Mouse (Mus musculus): ENCODE data around the gene Syn3. TPM values are rescaled to one million over a fixed set of nuclear protein-coding genes. Genes with fewer than 3 reads are reported as not detected.

Gene Syn3
- polyA plus RNA-seq, 1 experiment = 25.2 TPM

DNA sequence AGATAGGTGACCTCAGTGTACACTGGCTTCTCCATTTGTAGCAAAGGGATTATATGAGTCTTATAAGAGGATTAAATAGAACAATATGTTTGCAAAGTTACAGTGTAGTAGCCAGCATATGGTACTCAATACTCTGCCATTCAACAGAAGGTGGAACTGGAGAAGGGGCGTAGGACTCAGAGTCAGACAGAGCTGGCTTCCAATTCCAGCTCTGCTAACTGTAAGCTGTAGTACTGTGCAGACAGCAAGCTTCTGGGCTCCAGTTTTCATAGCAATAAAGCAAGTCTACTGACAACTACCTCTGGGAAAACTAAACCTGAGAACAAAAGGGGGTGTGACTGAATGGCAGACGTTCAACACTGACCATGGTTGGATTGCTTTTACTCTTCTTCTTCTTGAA, 237.0 kb downstream of the Syn3 start:
- no peak for TF ChIP-seq POLR2A (IDR thresholded peaks at IDR 0.05; ENCODE audit: borderline replicate concordance, extremely low read depth, insufficient read depth, insufficient read length, poor library complexity, severe bottlenecking)
- TF ChIP-seq CTCF (IDR thresholded peaks at IDR 0.05; ENCODE audit: borderline replicate concordance, extremely low read depth, insufficient read depth, insufficient read length) = no peak
- DNase-seq (ENCODE audit: low read depth) = no peak

DNA sequence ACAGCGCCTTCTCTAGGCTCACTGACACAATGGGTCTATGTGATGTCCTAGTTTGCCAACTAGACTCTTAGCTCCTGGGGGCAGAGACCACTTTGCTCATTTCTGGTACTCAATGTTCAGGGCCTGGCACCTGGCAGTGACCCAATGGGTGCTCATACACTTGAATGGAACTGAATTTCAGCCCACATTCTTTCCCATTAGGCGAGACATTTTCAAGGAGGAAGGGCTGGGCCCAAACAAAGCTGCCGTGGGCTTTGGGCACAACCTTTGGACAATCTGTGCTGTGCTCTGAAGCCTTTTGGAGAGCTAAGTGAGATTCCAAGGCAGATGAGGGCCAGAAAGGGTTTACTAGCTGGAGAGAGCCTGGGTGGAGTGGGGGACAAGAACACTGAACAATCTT, 239.7 kb downstream of the Syn3 start:
- TF ChIP-seq POLR2A (IDR thresholded peaks at IDR 0.05; ENCODE audit: borderline replicate concordance, extremely low read depth, insufficient read depth, insufficient read length, poor library complexity, severe bottlenecking) (no peak), CTCF (IDR thresholded peaks at IDR 0.05; ENCODE audit: borderline replicate concordance, extremely low read depth, insufficient read depth, insufficient read length) (no peak)
- peak; percentile 7 for DNase-seq (ENCODE audit: low read depth)

DNA sequence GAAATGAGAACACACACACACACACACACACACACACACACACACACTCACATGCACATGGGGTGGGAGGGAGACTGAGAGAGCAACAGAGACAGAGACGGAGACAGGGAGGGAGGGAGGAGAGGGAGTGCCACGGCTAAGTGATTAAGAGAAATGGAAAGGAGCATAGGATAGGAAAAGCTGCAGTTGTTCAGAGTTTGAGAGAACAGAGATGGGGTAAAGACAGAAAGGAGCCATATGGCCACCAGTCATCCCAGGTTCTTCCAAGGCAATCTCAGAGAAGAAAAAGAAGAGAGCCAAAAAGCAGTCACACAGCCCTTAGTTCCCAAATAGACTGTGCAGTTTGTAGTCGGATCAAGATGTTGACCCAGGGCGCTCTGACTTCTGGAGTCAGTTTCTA, 240.7 kb downstream of the Syn3 start:
- no peak for DNase-seq (ENCODE audit: low read depth)
- TF ChIP-seq CTCF (IDR thresholded peaks at IDR 0.05; ENCODE audit: borderline replicate concordance, extremely low read depth, insufficient read depth, insufficient read length) (no peak), POLR2A (IDR thresholded peaks at IDR 0.05; ENCODE audit: borderline replicate concordance, extremely low read depth, insufficient read depth, insufficient read length, poor library complexity, severe bottlenecking) (no peak)

DNA sequence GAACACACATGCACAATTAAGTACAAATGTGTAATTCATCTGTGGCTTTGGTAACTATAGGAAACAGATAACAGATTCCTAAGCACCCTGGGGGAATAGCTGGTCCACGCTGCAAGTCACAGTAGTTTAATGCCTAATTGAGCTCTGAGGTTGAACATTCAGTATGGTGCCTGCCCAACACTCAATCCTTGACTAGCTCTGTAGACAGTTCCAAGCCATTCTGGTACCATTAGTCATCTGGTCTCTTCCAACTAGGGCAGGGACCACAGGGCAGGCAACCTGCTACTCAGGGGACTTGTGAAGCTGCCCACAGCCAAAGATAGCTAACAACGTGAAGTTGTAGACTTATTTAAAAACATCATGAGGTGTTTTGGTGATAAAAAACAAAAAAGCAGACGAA, 241.7 kb downstream of the Syn3 start:
- TF ChIP-seq CTCF (IDR thresholded peaks at IDR 0.05; ENCODE audit: borderline replicate concordance, extremely low read depth, insufficient read depth, insufficient read length) = no peak
- TF ChIP-seq POLR2A (IDR thresholded peaks at IDR 0.05; ENCODE audit: borderline replicate concordance, extremely low read depth, insufficient read depth, insufficient read length, poor library complexity, severe bottlenecking) = no peak
- no peak for DNase-seq (ENCODE audit: low read depth)

DNA sequence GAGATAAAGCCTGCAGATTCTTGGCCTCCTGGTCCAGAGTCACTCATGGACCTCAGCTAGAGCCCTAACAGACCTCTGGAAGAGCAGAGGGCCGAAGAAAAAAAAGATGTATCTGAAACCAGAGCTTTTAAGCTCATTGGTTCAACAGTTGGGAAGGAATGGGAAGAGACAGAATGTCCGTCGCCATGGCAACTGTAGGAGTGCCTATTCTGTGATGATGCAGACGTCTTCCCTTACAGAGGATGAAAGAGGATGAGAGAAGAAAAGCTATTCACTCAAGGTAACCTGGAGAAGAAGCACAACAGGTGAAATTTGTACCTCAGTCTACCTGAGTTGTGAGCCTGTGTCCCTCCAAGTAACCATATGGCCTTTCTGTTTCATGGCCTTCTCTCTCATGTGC, 242.5 kb downstream of the Syn3 start:
- peak; percentile 82 for DNase-seq (ENCODE audit: low read depth)
- TF ChIP-seq CTCF (IDR thresholded peaks at IDR 0.05; ENCODE audit: borderline replicate concordance, extremely low read depth, insufficient read depth, insufficient read length) = no peak
- no peak for TF ChIP-seq POLR2A (IDR thresholded peaks at IDR 0.05; ENCODE audit: borderline replicate concordance, extremely low read depth, insufficient read depth, insufficient read length, poor library complexity, severe bottlenecking)

DNA sequence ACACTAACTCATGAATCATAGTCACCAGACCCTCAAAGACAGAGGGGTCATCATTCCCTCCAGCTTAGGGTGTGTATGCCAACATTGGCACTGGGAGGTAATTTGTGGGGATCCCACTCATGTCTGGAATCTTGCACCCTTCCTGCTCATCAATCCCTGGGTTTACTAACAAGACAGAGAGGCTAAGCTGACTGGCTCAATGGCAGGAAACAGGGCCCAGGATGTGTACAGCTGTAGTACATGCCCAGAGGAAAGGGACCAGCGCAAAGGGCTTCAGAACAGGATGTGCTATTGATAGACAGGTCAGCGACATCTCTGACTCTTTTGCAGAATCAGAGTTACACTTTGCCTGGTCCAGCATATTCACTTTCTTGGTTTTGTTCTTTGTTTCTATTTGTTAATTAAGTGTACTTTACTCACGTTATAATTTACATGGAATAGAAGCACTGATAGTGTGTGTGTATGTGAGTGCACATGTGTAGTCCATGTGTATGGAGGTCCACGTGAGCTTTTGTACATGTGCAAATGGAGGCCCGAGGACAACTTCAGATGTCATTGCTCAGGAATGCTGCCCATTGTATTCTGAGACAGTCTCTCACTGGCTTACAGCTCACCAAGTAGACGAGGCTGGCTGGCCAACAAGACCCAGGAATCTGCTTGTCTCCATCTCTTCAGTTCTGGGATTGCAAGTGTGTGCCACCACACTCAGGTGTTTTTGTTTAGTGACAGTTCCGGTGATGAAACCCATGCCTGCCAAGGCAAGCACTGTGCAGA, 248.4 kb downstream of the Syn3 start:
- TF ChIP-seq CTCF (IDR thresholded peaks at IDR 0.05; ENCODE audit: borderline replicate concordance, extremely low read depth, insufficient read depth, insufficient read length) = no peak
- TF ChIP-seq POLR2A (IDR thresholded peaks at IDR 0.05; ENCODE audit: borderline replicate concordance, extremely low read depth, insufficient read depth, insufficient read length, poor library complexity, severe bottlenecking) = no peak
- DNase-seq (ENCODE audit: low read depth) = peak; percentile 7

DNA sequence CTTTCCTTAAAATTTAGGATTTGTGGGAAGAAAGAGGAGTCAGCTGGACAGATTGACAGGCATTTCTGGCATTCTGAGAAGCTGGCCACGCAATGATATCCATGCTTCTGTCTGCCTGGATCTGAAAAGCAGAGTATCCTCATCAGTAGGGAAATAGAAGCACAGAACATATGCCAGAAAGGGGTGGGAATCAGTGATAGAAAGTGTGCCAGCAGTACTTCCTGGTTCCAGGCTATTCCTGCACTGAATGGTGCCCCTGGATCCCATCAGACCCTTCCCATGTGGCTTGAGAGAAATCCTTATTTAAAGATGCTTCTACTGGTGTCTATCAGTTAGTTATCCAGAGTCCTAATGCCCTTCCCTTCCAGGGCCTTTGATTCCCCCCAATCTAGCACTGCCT, 249.4 kb downstream of the Syn3 start:
- TF ChIP-seq CTCF (IDR thresholded peaks at IDR 0.05; ENCODE audit: borderline replicate concordance, extremely low read depth, insufficient read depth, insufficient read length) (no peak), POLR2A (IDR thresholded peaks at IDR 0.05; ENCODE audit: borderline replicate concordance, extremely low read depth, insufficient read depth, insufficient read length, poor library complexity, severe bottlenecking) (no peak)
- no peak for DNase-seq (ENCODE audit: low read depth)

DNA sequence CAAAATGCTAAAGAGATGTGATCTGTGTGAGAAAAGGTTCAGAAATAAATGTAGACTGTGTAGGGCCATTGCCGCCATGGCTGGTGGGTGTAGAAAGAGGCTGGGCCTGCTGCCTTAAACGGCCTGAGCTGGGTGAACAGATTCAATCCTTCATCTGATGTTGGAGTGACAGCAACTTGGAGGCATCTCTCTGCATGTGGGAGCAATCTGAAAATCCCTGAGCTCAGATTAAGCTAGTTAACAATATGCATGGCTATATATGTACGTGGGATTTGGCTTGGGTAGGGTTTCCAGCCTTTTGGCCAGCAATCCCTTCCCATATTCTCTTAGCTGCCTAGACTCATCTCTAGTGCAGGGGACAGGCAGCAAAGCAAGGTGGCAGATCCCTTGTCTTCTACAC, 249.9 kb downstream of the Syn3 start:
- DNase-seq (ENCODE audit: low read depth) = no peak
- TF ChIP-seq CTCF (IDR thresholded peaks at IDR 0.05; ENCODE audit: borderline replicate concordance, extremely low read depth, insufficient read depth, insufficient read length) (no peak), POLR2A (IDR thresholded peaks at IDR 0.05; ENCODE audit: borderline replicate concordance, extremely low read depth, insufficient read depth, insufficient read length, poor library complexity, severe bottlenecking) (no peak)

DNA sequence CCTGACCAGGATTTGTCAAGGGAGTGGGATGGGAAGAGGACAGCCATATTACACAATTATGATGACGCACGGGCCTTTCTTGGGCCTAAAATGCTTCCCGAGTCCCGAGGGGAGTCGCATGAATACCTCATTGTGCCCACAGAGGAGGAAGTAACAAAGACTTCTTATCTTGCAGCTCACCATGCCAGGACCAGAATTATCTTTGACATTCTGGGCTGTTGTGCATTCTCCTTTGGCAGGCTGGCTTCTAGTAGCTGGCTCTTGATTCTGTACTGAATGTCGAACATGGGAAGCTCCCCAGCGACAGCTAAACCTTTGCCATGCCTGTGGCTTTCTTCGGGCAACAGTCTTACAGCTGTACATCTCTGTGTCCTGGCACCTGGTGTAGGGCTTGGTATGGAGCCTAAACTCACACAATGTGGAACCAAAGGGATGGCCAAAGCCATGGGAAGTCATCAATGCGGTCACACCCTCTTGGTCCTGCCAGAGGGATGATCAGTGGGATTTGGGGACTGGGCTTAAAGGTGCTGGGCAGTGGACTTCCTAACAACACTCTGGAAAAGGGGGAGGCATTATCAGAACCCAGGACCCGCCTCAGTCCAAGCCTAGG, 250.5 kb downstream of the Syn3 start:
- DNase-seq (ENCODE audit: low read depth) = no peak

DNA sequence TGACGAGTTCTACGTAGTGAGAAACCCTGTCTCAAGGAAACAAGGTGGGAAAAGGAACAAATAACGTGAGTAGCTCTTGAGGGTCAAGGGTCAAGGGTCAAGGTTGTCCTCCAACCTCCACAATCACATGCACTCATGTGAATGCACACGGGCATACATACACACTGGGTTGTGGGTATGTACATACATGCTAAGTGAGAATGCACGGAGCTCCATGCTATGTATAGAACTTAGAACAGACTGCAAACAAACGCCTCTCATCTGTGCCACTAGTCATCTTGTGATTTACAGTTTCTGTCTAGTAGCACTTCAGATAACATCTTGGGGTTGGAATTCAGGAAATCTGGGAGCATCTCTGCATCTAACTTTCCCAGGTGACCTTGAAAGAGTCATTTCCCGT, 253.3 kb downstream of the Syn3 start:
- TF ChIP-seq CTCF (IDR thresholded peaks at IDR 0.05; ENCODE audit: borderline replicate concordance, extremely low read depth, insufficient read depth, insufficient read length) (no peak), POLR2A (IDR thresholded peaks at IDR 0.05; ENCODE audit: borderline replicate concordance, extremely low read depth, insufficient read depth, insufficient read length, poor library complexity, severe bottlenecking) (no peak)
- no peak for DNase-seq (ENCODE audit: low read depth)

More for the DNA sequence above, 250.5 kb downstream of the Syn3 start:
- no peak for TF ChIP-seq POLR2A (IDR thresholded peaks at IDR 0.05; ENCODE audit: borderline replicate concordance, extremely low read depth, insufficient read depth, insufficient read length, poor library complexity, severe bottlenecking)
- TF ChIP-seq CTCF (IDR thresholded peaks at IDR 0.05; ENCODE audit: borderline replicate concordance, extremely low read depth, insufficient read depth, insufficient read length) = no peak

DNA sequence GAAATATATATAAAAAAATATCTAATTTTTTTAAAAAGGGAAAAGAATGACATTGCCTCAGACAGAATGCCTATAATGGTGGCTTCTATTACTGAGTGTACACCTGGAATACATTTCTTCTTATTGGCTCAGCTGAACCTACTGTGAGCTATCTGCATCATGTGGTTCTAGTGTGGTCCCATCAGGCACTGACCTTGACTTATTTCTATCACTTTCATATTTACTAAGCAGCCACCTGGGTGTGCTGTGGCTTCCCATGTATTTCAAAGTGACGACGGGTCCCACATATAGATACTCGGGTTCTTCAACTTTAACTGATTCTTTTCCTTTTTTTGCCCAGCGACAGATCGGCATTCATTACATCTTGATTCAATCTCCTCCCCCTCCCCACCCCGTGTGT, 255.2 kb downstream of the Syn3 start:
- DNase-seq (ENCODE audit: low read depth) = no peak
- TF ChIP-seq POLR2A (IDR thresholded peaks at IDR 0.05; ENCODE audit: borderline replicate concordance, extremely low read depth, insufficient read depth, insufficient read length, poor library complexity, severe bottlenecking) (no peak), CTCF (IDR thresholded peaks at IDR 0.05; ENCODE audit: borderline replicate concordance, extremely low read depth, insufficient read depth, insufficient read length) (no peak)

DNA sequence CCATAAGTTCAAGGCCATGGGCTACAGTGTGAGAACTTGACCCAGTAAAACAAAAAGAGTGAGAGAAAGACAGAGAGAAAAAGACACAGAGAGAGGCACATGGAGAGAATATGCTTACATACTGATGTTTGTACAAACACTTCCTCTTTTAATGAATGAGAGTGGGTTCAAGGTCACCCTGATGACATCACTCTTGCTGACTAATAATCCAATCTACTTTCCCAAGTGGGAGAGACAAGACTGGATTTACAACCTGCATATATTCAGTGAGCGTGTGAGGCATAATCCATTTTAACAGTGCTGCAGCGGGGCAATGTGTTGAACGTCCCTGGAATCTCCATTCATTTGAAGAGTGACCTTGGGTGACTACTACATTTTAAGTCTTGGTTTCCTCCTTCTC, 256.0 kb downstream of the Syn3 start:
- no peak for DNase-seq (ENCODE audit: low read depth)
- TF ChIP-seq POLR2A (IDR thresholded peaks at IDR 0.05; ENCODE audit: borderline replicate concordance, extremely low read depth, insufficient read depth, insufficient read length, poor library complexity, severe bottlenecking) (no peak), CTCF (IDR thresholded peaks at IDR 0.05; ENCODE audit: borderline replicate concordance, extremely low read depth, insufficient read depth, insufficient read length) (no peak)
